9 mouse cellular contexts compared by ENCODE assay signal in the genomic region with DNA sequence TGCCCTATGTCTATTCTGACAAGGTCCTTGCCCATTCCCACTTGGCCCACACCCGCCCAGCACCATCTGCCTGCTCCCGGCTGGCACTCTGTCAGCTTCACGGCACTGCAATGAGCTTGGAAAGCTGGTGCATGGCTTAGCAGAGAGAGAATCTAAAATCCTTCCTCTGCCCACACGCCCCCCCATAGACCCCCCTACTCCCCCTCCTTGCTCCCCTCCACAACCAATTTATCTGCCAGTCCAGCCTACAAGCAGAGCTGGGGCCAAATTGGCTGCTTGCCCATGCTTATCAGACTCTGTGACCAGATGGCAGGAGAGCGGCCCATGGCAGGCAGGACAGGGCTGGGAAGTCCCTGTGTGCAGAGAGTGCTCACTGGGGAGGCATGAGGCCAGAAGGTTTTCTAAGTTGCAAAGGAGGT.
DNase-seq lines count a peak whose midpoint lies in the region; ATAC-seq and TF ChIP-seq lines count a peak whose summit lies in the region.
"Had no signal": no experiment of that assay in that cellular context is flagged by ENCODE, and none has a peak within 500 bp of the region (broad histone marks: within the 10 kb centered on the region; RNA-seq: fewer than 3 reads in every experiment).

No protein-coding gene starts in this region.

- ATAC-seq in megakaryocyte progenitor cell, adult 5-6 weeks (replicated peaks; ENCODE audit: poor library complexity) = no peak

- TF ChIP-seq POLR2A in cortical plate, adult 2 months (IDR thresholded peaks at IDR 0.05; ENCODE audit: extremely low read depth, insufficient read depth, low read length) = no peak

- intact Hi-C loops in heart, postnatal 10 days (cut with DNase I) = no loop called here

- H3K4me1 ChIP-seq in cortical plate, adult 2 months (ENCODE audit: control insufficient read depth, insufficient read depth, low read length) = peaks cover 18% of the 10 kb centered on the region

- no peak overlapping the region for H3K4me3 ChIP-seq in cortical plate, adult 2 months (ENCODE audit: insufficient read depth, low read length)
- H3K4me3 ChIP-seq: myocyte had no signal

- peak; percentile 18 for DNase-seq in lung, postnatal 10 days
- no peak for DNase-seq in lung, adult 18-20 months
- DNase-seq in heart, postnatal 10 days = peak; percentile 83 to 84
- peak; percentile 75 to 90 for DNase-seq in layer of hippocampus, postnatal 14 days (ENCODE audit: low spot score in 2 of 2)
- DNase-seq in retina, postnatal 7 days (ENCODE audit: low read depth, low spot score) = peak; percentile 86
- DNase-seq in spleen, adult 12 weeks (ENCODE audit: low spot score) = no peak

- TF ChIP-seq CTCF in cortical plate, adult 2 months (IDR thresholded peaks at IDR 0.05; ENCODE audit: extremely low read depth, insufficient read depth, low read length) = no peak

- 0 out of 2 replicates have a peak overlapping the region, but pooled peaks have one; percentile 40 for H3K27ac ChIP-seq in cortical plate, adult 2 months (ENCODE audit: insufficient read depth, low read length)

Comparison
In these comparisons a context has a peak if more than half of its experiments do, and no peak if none do; other contexts are left out.
1. DNase-seq: peak in lung, postnatal 10 days (single experiment), heart, postnatal 10 days (2 of 2), layer of hippocampus, postnatal 14 days (2 of 2) and retina, postnatal 7 days (single experiment); none in lung, adult 18-20 months (0 of 2) and spleen, adult 12 weeks (single experiment).